Mouse (Mus musculus) forelimb bud, embryonic 11.5 days (tissue): Measurements from ENCODE around the gene Olfr1325.
"Not testable (repeated sequence)": the region's sequence is repeated elsewhere in the genome, so short reads cannot be mapped to it uniquely, and the experiment has no call there.

ENCODE experiments used
- DNase-seq: peaks from one replicate; pipeline ENCODE4 v3.0.0-alpha.2; 2012; ENCODE audit warnings: low read depth, low spot score

The Olfr1325 gene

GRCm38 (mm10) chrX:74592379-74592778 is at the start of gene Olfr1325:
TSS of gene Olfr1325 (plus strand) at chrX:74592679.
- DNase-seq, result no peak

- DNase-seq, result no peak
Measured at GRCm38 (mm10) chrX:74574788-74575187, 17.7 kb upstream of the Olfr1325 start, which contains the start of gene Olfr1326-ps1. TSS of gene Olfr1326-ps1 (minus strand) at chrX:74574888.

- not testable (repeated sequence) for DNase-seq
Measured at GRCm38 (mm10) chrX:74645466-74646323, 53.2 kb downstream of the Olfr1325 start, which contains the start of gene Gm5640. TSS of gene Gm5640 (minus strand) at chrX:74645635.

- DNase-seq, result not testable (repeated sequence)
Measured at GRCm38 (mm10) chrX:74646393-74646792, 53.9 kb downstream of the Olfr1325 start.
